Comparison of ENCODE assay signal across 18 mouse cellular contexts in the genomic region with DNA sequence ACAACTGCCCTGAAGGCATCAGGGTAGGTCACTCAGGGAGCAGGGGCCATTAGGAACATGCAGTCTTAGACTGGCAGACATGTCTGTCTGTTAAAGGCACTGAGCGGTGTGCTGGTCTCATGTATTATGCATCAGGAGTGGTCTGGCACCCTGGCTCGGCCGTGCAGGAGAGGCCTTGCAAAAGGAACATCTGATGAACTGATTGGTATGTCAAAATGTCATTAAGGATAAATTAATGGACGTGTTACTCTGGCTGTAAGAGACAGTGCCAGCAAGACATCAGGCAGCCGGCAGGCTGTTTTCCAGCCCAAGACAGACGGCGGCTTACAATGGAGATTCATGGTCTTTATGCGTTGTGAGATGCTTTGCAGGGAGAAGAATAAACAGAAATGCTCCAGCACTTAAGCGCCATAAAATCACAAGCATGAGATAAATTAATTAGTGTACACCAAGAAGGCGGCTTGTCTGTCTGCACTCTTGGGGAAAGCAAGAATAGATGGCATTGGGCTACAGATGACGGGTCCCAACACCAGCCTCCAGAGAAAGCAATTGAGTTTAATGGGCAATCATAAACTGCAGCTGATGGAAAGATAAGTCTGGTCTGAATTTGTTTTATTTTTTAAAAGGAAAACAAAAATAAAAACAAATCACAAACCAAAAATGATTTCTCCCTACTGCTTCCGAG.
DNase-seq lines count a peak whose midpoint lies in the region; ATAC-seq and TF ChIP-seq lines count a peak whose summit lies in the region.
"Had no signal": no experiment of that assay in that cellular context is flagged by ENCODE, and none has a peak within 500 bp of the region (broad histone marks: within the 10 kb centered on the region; RNA-seq: fewer than 3 reads in every experiment).

No protein-coding gene starts in this region.

- H3K4me1 ChIP-seq in lung, postnatal 0 days (ENCODE audit: insufficient read depth, low read depth, low read length), result no peaks in the 10 kb centered on the region
- 0 out of 2 replicates have a peak, but pooled peaks cover 3% of the 10 kb centered on the region for H3K4me1 ChIP-seq in hindbrain, embryonic 10.5 days (replicated peaks)
- no peaks in the 10 kb centered on the region for H3K4me1 ChIP-seq in hindbrain, postnatal 0 days (ENCODE audit: insufficient read depth, low read length)
- peaks cover 4% of the 10 kb centered on the region; the same call in 1 of the 2 replicates for H3K4me1 ChIP-seq in neural tube, embryonic 14.5 days (ENCODE audit: control insufficient read depth, insufficient read depth, low read length)
- H3K4me1 ChIP-seq: embryonic facial prominence, embryonic 13.5 days; limb, embryonic 10.5 days; liver, embryonic 13.5 days; stomach, embryonic 15.5 days had no signal

- no peak overlapping the region for H3K27ac ChIP-seq in lung, postnatal 0 days (ENCODE audit: low read length)
- H3K27ac ChIP-seq in hindbrain, embryonic 10.5 days, result no peak overlapping the region
- no peak overlapping the region for H3K27ac ChIP-seq in hindbrain, postnatal 0 days
- H3K27ac ChIP-seq in neural tube, embryonic 14.5 days (ENCODE audit: low read depth, low read length), result peak overlapping the region; percentile 57; the same call in 1 of the 2 replicates
- H3K27ac ChIP-seq: embryonic facial prominence, embryonic 13.5 days; kidney, postnatal 0 days; limb, embryonic 10.5 days; liver, embryonic 13.5 days; stomach, embryonic 15.5 days had no signal

- H3K4me2 ChIP-seq in lung, postnatal 0 days (replicated peaks; ENCODE audit: low read depth, low read length), result no peak overlapping the region
- no peak overlapping the region for H3K4me2 ChIP-seq in hindbrain, postnatal 0 days (ENCODE audit: low read depth, low read length)
- H3K4me2 ChIP-seq in neural tube, embryonic 14.5 days (ENCODE audit: low read depth, low read length), result no peak overlapping the region
- H3K4me2 ChIP-seq: embryonic facial prominence, embryonic 13.5 days; liver, embryonic 13.5 days; stomach, embryonic 15.5 days had no signal

- no peaks in the 10 kb centered on the region for H3K27me3 ChIP-seq in lung, postnatal 0 days (replicated peaks; ENCODE audit: insufficient read depth, low read length)
- no peaks in the 10 kb centered on the region for H3K27me3 ChIP-seq in hindbrain, embryonic 10.5 days (ENCODE audit: insufficient read depth, poor library complexity, severe bottlenecking)
- H3K27me3 ChIP-seq in hindbrain, postnatal 0 days (ENCODE audit: insufficient read depth, low read length), result no peaks in the 10 kb centered on the region
- H3K27me3 ChIP-seq in neural tube, embryonic 14.5 days (ENCODE audit: control insufficient read depth, insufficient read depth, low read length), result no peaks in the 10 kb centered on the region
- H3K27me3 ChIP-seq: embryonic facial prominence, embryonic 13.5 days; liver, embryonic 13.5 days; Patski; stomach, embryonic 15.5 days had no signal

- TF ChIP-seq CTCF in lung, postnatal 0 days (IDR thresholded peaks at IDR 0.05), result no peak
- no peak for TF ChIP-seq CTCF in hindbrain, postnatal 0 days (IDR thresholded peaks at IDR 0.05; ENCODE audit: low read depth)

- H3K4me3 ChIP-seq in lung, postnatal 0 days (ENCODE audit: low read depth, low read length), result no peak overlapping the region
- no peak overlapping the region for H3K4me3 ChIP-seq in hindbrain, embryonic 10.5 days
- H3K4me3 ChIP-seq in hindbrain, postnatal 0 days (ENCODE audit: low read length), result no peak overlapping the region
- H3K4me3 ChIP-seq in neural tube, embryonic 14.5 days (ENCODE audit: low read depth, low read length), result no peak overlapping the region
- H3K4me3 ChIP-seq: embryonic facial prominence, embryonic 13.5 days; limb, embryonic 10.5 days; liver, embryonic 13.5 days; stomach, embryonic 15.5 days had no signal

- H3K9me3 ChIP-seq in lung, postnatal 0 days (ENCODE audit: low read length), result no peaks in the 10 kb centered on the region
- no peaks in the 10 kb centered on the region for H3K9me3 ChIP-seq in hindbrain, embryonic 10.5 days
- no peaks in the 10 kb centered on the region for H3K9me3 ChIP-seq in hindbrain, postnatal 0 days (ENCODE audit: low read length)
- H3K9me3 ChIP-seq in neural tube, embryonic 14.5 days (ENCODE audit: control insufficient read depth, low read length), result no peaks in the 10 kb centered on the region
- H3K9me3 ChIP-seq: embryonic facial prominence, embryonic 13.5 days; limb, embryonic 10.5 days; liver, embryonic 13.5 days; stomach, embryonic 15.5 days had no signal

- no peaks in the 10 kb centered on the region for H3K36me3 ChIP-seq in lung, postnatal 0 days (ENCODE audit: insufficient read depth, low read length)
- H3K36me3 ChIP-seq in hindbrain, embryonic 10.5 days, result no peaks in the 10 kb centered on the region
- H3K36me3 ChIP-seq in hindbrain, postnatal 0 days (ENCODE audit: insufficient read depth, low read length), result no peaks in the 10 kb centered on the region
- no peaks in the 10 kb centered on the region for H3K36me3 ChIP-seq in neural tube, embryonic 14.5 days (ENCODE audit: control insufficient read depth, insufficient read depth, low read length)
- H3K36me3 ChIP-seq: embryonic facial prominence, embryonic 13.5 days; limb, embryonic 10.5 days; liver, embryonic 13.5 days; stomach, embryonic 15.5 days had no signal

- no peak for ATAC-seq in lung, postnatal 0 days
- peak; percentile 72 for ATAC-seq in hindbrain, postnatal 0 days
- peak; percentile 89; the same call in 1 of the 2 replicates for ATAC-seq in neural tube, embryonic 14.5 days (ENCODE audit: low read depth)
- no peak for ATAC-seq in erythroblast, adult 5-6 weeks (replicated peaks; ENCODE audit: low FRiP score, poor library complexity, severe bottlenecking)
- ATAC-seq: inflammation-experienced regulatory T-cells, adult 6 months; Patski had no signal

- 76% methylated on average over 12 of the region's 12 CpGs for WGBS in lung, postnatal 0 days
- 65% methylated on average over 12 of the region's 12 CpGs for WGBS in hindbrain, embryonic 10.5 days
- 26% methylated on average over 12 of the region's 12 CpGs for WGBS in hindbrain, postnatal 0 days
- WGBS in neural tube, embryonic 14.5 days, result 22% methylated on average over 12 of the region's 12 CpGs

- no peak for TF ChIP-seq EP300 in lung, postnatal 0 days (IDR thresholded peaks at IDR 0.05)

- intact Hi-C loops in heart, postnatal 25 days (cut with DNase I), result no loop called here

- no peak overlapping the region for H3K9ac ChIP-seq in lung, postnatal 0 days (replicated peaks; ENCODE audit: low read depth)
- no peak overlapping the region for H3K9ac ChIP-seq in hindbrain, postnatal 0 days (replicated peaks; ENCODE audit: low read length)
- H3K9ac ChIP-seq in neural tube, embryonic 14.5 days (replicated peaks; ENCODE audit: low read depth, low read length), result no peak overlapping the region
- H3K9ac ChIP-seq: embryonic facial prominence, embryonic 13.5 days; liver, embryonic 13.5 days; stomach, embryonic 15.5 days had no signal

- DNase-seq in lung, postnatal 10 days, result peak; percentile 1
- no peak for DNase-seq in lung, postnatal 0 days (ENCODE audit: low spot score)
- peak; percentile 24 for DNase-seq in hindbrain, embryonic 10.5 days (ENCODE audit: low spot score)
- DNase-seq in hindbrain, postnatal 0 days (ENCODE audit: low spot score), result peak; percentile 68
- no peak for DNase-seq in heart, postnatal 25 days (ENCODE audit: low spot score)
- no peak for DNase-seq in heart, adult 11 months
- DNase-seq: adrenal gland, postnatal 10 days; gastrocnemius, postnatal 25 days; liver, embryonic 13.5 days; thymus, postnatal 4 days had no signal

Comparison
In these comparisons a context has a peak if more than half of its experiments do, and no peak if none do; other contexts are left out.
1. DNase-seq: peak in lung, postnatal 10 days (single experiment), hindbrain, embryonic 10.5 days (single experiment) and hindbrain, postnatal 0 days (single experiment); none in lung, postnatal 0 days (single experiment), heart, postnatal 25 days (single experiment) and heart, adult 11 months (single experiment).
2. ATAC-seq: peak in hindbrain, postnatal 0 days (single experiment) and neural tube, embryonic 14.5 days (single experiment); none in lung, postnatal 0 days (single experiment) and erythroblast, adult 5-6 weeks (single experiment).